Mouse (Mus musculus) bone marrow macrophage, adult 2 months (primary cell): ENCODE measurements around the gene Aup1.

Source experiments
- CTCF ChIP-seq: IDR thresholded peaks from 2 replicates; pipeline ENCODE4 v1.5.1; 2012; ENCODE audit warnings: low read depth, mild to moderate bottlenecking, low read length, moderate library complexity
- POLR2A ChIP-seq: IDR thresholded peaks from 2 replicates; pipeline ENCODE4 v1.6.1; 2012; ENCODE audit warnings: mild to moderate bottlenecking, low read depth, low read length, borderline replicate concordance

- no peak for TF ChIP-seq POLR2A
- no peak for TF ChIP-seq CTCF
These were observed 10.3 kb upstream of the Aup1 start for GRCm38 (mm10) chr6:83043993-83044392.
